Mouse (Mus musculus) kidney, postnatal 10 days (tissue): ENCODE measurements around the gene Dnmt3a.

Experiments
- DNase-seq: peaks from one replicate; pipeline ENCODE4 v3.0.0; 2021; ENCODE audit warnings: mixed read lengths

Gene Dnmt3a

DNA sequence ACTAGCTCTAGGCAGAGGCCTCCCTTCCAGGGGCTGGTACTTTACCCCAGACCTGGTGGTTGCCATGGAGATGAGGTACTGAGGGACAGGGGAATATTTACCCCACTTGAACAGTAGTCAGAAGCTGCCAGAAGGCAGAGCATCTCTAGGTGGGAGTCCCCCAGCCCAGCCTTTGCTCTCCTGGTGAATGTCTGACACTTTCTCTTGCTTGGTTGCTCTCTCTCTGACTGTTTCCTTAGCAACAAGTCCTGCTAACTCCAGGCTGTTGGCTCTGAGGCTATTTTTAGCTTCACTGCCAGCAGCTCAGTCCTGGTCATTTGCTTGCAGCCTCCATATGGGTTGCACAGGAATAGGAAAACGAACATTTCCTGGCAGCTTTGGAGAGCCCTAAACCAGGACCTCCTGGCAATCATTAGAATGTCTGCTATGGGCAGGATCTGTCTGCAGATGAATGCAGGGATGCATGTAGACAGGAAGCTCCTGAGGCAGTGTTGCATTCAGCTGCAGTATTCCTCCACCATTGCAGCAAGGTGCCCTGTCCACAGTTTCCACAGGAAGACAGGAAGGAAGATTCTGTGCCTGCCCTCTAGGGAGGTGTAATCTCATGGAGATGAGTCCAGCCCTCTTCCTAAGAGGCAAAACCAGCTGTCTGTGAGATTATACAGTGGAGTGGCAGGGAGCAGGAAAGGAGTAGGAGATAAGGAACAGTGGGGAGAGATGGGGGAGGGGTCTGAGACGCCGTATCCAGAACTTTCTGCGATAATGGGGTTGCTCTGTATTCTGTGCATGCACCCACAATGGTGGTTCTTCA, 81.9 kb downstream of the Dnmt3a start:
- peak; percentile 60 for DNase-seq

DNA sequence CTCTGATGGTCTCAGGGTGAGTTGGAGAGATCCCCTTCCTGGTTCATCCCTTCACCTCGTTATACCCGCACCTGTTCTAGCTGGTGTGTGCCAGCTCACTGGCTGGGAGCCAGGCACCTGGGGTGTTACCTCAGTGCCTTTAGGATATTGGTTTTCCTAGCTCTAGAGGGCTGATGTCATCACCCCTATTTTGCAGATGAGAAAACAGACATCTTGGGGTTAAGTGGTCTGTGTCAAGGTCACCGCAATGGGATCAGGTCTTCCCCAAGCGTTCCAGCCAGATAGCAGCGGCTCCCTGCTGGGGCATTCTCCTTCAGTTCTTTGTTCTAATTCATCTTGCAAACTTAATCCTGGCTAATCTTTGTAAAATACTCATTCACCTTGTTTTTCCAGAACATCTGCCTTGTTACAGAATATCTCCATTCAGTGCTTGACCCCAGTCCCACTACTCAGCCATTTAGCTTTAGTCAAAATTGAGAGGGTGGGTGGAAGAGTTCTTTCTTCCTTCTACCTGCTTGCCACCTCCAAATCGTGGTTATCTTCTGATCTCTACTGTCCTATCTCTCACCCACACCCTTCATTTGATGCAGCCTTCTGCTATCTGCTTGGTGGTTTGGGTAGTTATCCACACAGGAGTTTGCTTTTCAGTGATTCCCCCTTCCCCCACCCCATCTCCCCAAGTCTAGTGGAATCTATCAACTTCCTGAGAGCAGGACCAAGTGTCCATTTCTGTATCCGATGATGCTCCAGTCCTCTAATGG, 84.2 kb downstream of the Dnmt3a start:
- DNase-seq = peak; percentile 51

DNA sequence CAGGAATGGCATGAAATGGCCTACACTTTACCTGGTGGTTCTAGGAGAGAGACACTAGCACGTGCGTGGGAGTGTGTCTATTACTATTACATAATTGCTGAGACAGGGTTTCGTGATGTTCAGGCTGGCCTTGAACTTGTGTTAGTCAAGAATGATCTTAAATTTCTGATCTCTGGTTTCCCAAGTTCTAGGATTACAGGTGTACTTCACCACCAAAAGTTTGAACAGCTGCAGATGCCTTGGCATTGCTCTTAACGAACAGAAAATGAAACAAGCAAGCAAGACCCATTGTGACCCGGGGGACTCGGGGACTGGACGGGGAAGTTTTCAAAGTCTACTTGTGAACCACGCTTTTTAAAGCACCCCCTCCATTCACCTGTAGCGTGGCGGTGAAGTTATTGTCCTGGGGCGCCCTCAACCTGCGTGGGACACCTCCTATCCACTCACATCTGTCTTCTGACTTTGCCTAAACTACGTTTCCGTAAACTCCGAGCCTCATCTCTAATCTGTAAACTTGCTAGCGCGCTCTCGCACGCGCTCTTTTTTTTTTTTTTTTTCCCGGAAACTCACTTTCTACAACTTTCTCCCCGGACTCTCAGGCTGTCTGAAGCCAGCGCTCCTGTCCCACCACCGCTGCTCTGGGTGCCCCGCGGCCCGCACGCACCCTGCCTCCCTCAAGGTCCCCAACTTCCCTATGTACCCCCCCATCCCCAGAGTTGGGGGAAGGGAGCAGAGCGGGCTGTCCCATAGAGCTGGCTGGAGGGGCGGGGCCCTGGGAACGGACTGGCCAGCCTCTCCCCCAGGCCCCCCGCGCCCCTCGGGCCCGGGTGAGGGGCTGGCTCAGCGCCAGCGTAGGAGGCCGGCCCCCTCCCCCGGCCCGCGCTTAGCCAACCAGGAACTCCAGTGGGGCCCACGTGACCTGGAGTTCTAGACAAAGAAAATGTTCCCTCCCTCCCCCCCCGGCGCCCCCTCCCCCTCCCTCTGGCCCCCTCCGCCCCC, 85.2 kb downstream of the Dnmt3a start:
- DNase-seq = peak; percentile 76

GRCm38 (mm10) chr12:3891779-3892239, 86.0 kb downstream of the Dnmt3a start:
- peak; percentile 41 for DNase-seq

GRCm38 (mm10) chr12:3892240-3893059, 86.6 kb downstream of the Dnmt3a start:
- DNase-seq = no peak

GRCm38 (mm10) chr12:3893335-3893734, 87.5 kb downstream of the Dnmt3a start:
- DNase-seq = no peak

DNA sequence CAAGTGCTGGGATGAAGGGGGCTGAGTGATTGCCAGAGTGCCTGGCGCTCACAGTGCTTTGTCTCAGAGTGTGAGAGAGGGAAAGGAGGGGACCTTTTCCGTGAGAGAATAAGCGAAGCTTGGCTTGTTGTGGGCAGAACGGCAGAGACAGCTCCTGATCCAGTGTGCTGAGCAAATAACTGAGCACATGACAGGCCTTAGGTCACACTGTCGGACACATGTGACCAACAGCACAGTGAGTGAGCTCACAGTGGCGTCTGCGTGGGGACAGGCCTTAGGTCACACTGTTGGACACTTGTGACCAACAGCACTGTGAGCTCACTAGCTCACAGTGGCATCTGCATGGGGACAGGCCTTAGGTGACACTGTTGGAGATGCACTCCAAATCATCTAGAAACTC, 88.7 kb downstream of the Dnmt3a start:
- no peak for DNase-seq

DNA sequence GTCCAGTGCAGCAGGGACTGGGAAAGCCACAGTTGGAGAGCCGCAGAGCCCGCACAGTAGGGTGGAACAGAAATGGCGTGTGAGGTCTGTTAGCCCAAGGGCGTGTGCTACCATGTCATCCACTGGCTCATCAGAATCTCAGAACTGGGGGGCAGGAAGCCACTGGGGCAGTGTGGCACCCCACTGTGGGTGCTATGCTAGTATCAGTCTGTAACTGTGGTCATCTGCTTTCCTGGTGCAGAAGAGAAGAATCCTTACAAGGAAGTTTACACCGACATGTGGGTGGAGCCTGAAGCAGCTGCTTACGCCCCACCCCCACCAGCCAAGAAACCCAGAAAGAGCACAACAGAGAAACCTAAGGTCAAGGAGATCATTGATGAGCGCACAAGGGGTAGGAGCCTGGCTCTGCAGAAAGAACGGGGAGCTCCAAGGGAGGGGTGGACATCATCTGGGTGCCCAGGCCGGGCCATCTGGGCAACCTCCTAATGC, 91.3 kb downstream of the Dnmt3a start:
- no peak for DNase-seq

DNA sequence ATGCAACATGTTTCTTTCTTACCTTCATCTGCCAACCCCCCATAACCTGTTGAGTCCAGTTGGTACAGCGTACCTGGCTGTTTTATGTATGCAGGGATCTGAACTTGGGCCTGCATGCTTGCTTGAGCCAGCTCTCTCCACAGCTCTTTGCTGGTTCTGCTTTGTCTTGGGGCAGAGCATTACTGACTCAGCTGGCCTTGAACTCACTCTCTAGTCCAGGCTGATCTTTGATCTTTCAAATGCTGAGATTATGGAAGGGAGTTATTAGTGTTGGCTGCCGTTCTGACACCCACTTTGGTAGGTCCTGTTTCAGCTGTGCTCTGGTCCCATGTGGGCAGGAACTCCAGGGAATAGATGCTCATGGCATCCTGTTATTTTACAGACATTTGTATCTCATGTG, 93.0 kb downstream of the Dnmt3a start:
- DNase-seq = no peak

GRCm38 (mm10) chr12:3905436-3905835, 99.6 kb downstream of the Dnmt3a start:
- no peak for DNase-seq

DNA sequence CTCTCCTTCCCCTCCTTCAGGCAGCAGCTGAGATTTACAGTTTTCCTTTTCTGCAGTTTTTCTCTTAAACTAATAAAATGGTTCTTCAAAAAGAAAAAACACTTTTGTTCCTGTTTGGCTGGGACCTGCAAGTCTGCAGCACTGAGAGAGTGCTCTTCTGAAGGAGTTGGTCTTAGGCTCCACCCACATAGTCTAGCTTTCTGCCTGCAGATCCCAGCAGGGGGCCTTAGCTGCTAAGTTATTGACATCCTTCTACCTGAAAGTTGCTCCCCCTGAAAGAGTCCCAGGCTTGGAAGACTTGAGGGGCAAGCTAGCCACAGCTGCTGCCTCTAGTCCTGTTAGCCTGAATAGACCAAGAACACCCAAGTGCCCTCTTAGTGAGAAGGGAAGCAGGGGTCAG, 100.5 kb downstream of the Dnmt3a start:
- DNase-seq = no peak

GRCm38 (mm10) chr12:3907008-3907407, 101.2 kb downstream of the Dnmt3a start:
- DNase-seq = no peak

DNA sequence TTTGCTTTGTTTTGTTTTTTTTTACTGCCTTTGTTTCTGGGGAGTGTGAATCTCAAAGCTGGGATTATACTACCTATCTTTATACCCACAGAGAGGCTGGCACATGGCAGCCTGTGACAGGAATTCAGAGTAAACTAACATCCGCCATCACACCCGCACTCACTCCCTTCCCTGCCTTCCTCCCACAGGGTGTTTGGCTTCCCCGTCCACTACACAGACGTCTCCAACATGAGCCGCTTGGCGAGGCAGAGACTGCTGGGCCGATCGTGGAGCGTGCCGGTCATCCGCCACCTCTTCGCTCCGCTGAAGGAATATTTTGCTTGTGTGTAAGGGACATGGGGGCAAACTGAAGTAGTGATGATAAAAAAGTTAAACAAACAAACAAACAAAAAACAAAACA, 101.6 kb downstream of the Dnmt3a start:
- DNase-seq = no peak

- DNase-seq = no peak
Measured at GRCm38 (mm10) chr12:3910466-3911093, 104.8 kb downstream of the Dnmt3a start.

DNA sequence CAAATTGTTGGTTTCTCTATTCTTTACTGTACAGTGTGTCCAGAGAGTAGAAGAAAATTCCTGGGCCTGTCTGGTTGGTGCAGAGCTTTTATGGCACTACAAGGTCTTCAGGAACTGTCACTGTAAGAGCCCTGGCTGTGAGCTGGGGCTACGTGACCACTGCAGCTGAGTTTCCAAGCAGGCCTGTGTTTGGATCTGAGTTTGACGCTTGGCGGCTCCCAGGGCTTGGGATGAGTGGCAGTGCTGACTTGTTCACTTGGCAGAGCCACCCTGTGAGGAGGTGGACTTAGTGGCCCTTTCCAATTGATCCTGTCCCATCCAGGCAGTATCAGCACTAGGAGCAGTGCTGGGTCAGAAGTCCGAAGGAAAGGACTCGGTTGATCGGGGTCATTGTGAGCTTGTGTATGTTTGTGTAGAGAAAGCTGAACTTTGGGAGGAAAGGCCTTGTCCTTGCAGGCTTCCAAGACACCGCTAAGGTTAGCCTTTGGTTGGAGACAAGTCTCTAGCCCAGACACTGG, 106.1 kb downstream of the Dnmt3a start:
- no peak for DNase-seq

GRCm38 (mm10) chr12:3915852-3916251, 110.0 kb downstream of the Dnmt3a start:
- peak; percentile 56 for DNase-seq

GRCm38 (mm10) chr12:3917668-3918341, 112.0 kb downstream of the Dnmt3a start:
- DNase-seq = no peak

DNA sequence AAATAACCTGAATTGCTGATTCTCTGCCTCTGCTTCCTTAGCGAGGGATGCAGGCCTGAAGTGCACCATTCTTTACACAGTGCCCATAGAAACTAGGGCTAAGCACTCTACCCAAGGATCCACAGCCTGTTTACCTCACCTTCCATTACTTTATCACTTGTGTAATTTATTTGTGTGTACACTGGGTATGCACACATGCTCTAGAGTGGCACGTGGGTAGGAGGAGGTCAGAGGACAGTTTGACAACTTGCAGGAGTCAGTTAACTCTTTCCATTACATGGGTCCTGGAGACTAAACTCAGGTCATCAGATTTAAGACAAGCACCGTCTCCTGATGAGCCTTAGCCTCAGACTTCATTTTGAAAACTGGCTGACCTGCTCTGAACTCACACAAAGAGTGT, 112.8 kb downstream of the Dnmt3a start:
- DNase-seq = no peak

- DNase-seq = no peak
Measured at GRCm38 (mm10) chr12:3919423-3919822, 113.6 kb downstream of the Dnmt3a start.

DNA sequence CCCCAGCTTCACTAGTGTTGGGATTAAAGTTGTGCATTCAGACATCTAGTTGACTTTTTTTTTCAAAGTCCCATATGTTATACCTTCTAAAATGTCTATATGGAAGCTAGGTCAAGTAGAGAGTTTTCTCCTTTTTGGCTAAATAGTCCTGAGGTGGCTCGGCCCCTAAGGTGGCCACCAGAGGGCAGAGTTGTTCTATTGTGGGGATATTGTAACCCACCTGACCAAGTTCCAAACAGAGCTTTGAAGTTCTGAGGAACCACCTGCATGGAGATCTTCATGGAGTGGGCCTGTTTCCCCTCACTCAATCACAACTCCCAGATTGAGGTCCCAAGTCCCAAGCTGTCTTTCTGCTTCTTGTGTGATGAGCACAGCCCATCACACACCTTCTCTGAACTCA, 120.3 kb downstream of the Dnmt3a start:
- DNase-seq = peak; percentile 87
